Mouse (Mus musculus) R1 (cell line): Measurements from ENCODE around the gene Rptor.

ENCODE experiments used
- DNase-seq: peaks from one replicate; pipeline ENCODE4 v3.0.0-alpha.2; 2018; ENCODE audit warnings: low read depth, low spot score

Rptor gene

DNA sequence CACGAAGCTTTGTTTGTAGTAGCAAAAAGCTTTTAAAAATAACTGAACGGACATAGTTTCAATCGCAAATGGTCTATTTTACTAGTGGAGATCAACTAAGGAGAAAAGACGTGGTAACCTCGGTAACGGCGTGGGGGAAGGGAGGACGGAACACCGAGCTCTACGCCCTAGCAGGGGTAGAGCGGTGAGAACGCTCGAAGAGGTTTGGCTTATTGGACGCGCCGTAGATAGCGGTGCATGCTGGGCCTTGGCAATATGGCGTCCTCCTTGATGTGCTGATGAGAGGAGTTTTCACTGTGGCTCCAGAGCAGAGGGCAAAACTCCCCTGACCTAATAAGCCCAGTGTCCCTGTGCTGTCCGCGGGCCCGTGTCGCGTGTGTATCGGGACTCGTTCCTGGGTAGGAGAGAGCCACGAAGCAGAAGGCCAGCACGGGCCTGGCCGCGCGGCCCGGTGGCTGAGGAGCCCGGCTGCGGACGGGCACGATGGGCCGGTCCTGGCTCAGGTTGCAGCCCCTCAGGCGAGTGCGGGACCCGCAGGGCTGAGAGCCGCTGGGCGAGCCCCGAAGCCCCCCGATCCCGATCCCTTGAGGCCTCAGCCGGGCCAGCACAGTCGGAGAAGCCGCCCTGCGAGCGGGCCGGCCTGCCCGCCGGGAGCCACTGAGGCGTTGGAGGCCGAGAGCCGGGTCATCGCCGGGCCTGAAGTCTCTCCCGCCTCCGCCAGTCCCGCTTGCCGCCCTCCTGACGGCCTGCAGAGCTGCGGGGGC lies at the start of gene Rptor:
Gene Rptor, plus strand, starts transcription at position 143 of the 764 bp plus-strand sequence.
- DNase-seq: peak; percentile 98

DNA sequence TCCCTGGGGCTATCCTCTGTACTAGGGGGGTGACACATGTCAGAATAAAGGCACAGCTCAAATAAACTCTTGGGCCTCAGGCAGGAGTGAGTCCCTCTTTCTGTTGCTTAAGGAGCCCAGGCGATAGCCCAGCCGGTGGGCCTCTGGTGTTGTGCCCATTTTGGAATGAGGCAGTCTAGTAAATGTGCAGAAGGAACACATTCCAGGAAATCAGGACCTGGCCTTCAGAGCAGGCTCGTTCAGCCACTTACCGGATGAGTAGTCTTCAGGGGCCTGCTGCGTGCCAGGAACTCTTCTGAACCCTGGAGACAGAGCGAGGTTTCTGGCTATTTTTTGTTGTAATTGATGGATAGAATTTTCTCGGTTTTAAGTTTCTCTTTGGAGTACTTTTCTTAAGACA lies 48.0 kb upstream of the Rptor start:
- no peak for DNase-seq

DNA sequence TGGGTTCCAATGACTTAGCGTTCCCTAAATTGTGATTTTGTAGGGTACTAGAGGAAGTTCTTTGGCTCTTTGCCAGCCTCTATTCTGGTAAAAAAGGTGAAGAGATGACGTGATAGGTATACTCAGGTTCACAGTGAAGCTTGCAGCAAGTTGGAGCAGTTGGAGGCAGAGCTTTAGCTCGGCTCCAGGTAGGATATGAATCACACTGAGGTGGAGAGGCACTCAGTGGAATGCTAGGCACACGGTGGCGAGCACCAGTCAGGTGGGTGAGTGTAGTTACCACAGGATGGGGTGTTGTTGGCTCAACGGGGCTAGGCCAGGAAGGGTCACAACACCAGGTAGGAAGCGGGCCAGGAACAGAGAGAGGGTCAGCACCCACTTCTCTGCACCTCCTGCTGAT lies 47.5 kb upstream of the Rptor start:
- no peak for DNase-seq

DNA sequence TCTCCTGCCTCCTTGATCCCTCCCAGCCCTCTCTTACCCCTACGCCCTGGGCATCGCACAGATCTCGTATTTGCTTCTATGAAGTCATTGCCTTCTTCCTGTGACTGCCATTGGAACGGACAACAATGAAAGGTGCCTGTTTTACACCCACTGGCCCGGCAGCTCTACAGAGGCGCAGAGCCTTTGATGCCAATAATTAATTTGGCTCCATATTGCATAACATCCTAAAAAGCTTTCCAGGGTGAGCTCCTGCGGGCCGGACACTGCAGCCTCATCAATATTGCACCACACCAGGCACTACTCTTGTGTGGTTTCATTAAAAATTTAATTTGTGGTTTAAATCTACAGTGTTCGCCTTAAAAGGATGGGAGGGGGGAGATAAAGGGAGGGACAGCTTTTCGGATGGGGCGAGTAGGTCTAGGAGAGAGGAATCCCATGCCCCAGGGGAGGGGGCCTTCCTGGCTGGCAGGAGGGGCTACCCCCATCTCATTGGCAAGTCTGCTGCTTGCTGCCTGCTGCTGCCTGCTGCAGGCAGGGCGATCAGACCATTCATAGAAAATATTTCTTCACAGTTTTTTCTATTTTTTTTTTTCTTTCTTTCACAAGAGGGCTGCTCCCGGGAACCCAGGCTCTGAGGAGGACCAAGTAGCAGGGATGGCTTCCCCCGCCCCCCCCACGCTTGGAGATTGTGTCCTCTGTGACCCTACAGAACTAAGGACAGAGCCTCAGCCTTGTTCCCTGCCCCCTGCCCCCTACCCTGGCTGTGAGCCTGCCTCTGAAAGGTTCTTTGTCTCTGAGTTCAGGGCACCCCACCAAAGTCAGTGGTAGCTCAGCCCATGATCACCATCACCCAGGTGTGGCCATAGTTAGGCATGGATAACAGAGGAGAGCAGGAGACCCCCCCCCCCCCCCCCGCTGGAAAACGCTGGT lies 44.5 kb upstream of the Rptor start:
- no peak for DNase-seq

DNA sequence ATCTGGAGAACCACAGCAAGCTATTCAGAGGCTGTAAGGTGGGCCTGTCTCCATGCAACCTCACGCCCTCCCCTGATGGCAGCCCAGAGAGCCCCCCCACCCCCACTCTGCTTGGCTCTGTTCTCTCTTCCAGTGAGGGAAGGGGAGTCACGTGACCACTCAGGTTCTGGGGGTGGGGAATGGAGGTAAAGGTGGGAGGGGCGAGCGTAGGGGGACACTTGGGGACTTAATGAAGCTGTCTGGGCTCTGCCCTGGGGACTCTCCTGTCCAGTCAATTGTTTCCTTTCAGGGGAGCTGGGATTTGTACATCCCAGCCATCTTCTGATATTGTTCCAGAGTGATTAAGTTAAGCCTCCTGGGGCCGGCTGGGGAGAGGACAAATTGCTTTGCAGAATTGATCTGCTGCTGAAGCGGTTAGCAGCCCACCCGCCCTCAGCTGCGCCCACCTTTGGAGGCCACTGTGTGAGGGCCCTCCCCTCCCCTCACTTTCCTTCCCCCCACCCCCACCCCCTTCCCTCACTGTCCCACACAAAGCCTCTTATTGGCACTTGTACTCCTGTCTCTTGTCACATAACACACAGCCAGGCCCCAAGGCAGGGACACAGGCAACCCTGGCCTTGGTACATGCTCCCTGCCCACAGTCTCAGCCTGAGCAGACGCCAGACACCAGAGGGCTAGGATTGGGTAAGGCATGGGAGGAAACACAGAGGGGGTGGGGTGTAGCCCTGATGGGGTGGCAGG lies 43.7 kb upstream of the Rptor start:
- peak; percentile 59 for DNase-seq

DNA sequence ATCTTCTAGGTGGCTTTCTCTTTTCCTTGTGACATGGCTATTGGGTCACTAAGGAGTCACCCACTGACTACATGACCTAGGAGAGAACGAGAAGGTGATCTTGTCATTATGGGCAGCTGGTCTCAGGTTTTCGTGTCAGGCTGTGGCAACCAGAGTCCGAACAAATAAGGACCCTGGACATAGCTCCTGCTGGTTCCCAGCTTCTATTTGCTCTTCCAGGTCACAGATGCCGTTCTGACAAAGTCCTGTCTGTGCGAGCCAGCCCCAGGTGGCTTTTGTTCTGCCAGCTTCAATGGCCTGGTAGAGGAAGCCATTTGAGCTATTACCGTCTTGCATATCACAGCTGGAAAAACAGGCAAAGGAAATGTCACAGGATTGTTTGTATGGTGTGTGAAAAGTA lies 40.4 kb upstream of the Rptor start:
- DNase-seq: no peak

DNA sequence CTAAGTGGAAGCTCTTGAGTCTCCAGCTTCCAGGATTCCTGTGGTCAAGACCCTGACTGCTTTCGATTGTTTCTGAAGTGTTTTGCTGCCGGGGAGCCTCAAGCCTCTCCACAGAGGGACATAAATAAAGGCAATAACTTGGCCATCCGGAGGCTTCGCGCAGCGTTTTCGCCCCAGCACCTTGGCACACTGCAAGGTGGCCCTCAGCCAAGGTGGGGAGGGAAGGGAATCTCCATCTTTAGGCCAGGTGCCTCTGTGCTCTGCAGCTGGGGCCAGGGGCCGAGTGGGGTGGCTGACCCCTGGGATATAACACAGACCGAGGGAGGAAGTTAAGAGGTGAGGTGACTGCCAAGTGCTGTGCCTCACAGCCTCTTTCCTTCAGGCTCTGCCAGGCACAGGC lies 39.5 kb upstream of the Rptor start:
- no peak for DNase-seq

GRCm38 (mm10) chr11:119564383-119564782 lies 38.3 kb upstream of the Rptor start:
- DNase-seq: no peak

- no peak for DNase-seq
These were observed 37.7 kb upstream of the Rptor start for GRCm38 (mm10) chr11:119565021-119565420.

- DNase-seq: peak; percentile 51
These were observed 37.0 kb upstream of the Rptor start for GRCm38 (mm10) chr11:119565684-119566083.

DNA sequence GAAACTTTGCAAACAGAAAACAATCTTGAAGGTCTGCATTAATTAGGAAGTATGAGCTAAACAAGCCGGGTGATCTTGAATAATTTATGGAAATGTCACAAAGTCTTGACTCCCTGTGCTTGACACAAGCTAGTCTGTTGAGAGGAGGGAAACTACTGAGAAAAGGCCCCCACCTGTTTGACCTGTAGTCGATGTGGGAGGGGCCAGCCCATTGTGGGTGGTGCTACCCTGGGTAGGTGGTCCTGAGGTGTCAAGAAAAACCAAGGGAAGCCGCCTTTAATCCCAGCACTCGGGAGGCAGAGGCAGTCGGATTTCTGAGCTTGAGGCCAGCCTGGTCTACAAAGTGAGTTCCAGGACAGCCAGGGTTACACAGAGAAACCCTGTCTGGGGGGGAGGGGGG lies 36.5 kb upstream of the Rptor start:
- peak; percentile 76 for DNase-seq

GRCm38 (mm10) chr11:119572316-119573010 lies 30.2 kb upstream of the Rptor start:
- DNase-seq: peak; percentile 87

DNA sequence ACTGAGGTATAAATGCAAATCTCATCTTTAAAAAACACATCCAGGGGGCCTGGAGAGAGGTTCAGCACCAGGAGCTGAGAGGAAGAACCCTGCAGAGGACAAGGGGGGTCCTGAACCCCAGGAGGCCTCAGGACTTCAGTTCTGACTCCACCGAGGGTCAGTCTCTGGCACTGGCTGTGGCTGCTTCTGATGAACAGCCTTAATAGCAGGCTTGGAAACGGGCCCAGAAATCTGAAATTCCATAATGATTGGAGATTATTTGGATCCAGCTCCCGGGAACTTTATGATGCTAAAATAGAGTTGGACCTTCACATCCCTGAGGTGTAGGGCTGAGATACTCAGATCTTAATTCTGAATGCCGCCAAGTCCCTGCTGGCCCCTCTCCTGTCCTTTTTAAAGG lies 25.9 kb upstream of the Rptor start:
- DNase-seq: no peak

- DNase-seq: no peak
These were observed 25.0 kb upstream of the Rptor start for GRCm38 (mm10) chr11:119577721-119578120.

- no peak for DNase-seq
These were observed 16.2 kb upstream of the Rptor start for GRCm38 (mm10) chr11:119586511-119586910.

DNA sequence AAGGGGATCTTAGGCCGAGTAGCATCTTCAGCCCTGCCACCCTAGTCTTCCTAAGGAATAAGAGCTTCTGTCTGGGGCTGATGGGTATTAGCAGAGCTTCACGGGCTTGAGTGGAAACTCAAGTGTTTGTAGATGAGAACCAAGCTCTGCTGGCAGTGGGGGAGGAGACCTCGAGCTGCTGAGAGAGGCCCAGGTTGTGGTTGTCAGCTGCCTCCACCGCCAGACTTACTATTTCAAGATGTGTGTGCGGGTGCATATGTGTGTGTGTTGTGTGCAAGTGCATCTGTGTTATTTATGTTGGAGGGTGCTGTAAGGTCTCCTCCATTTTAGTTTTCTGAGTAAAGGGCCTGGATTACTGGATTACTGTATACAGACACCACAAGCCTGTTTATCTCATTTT lies 15.6 kb upstream of the Rptor start:
- DNase-seq: no peak

DNA sequence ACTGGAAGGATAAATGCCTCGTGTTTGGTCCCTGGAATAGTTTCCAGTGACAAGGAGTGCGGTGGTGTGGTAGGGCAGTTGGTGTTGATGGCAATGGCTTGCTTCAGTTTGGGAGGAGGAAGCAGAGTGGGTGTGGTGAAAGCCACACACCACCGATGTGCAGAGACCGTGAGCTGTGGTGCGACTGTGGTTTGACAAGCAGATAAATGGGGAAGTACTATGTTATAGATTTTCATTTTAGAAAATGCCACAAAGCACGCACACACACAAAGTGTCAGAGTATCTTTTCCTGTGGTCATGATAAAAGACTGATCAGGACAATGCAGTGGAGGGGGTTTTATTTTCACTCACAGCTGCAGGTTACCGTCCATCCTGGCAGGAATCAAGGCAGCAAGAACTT lies 13.5 kb upstream of the Rptor start:
- no peak for DNase-seq

GRCm38 (mm10) chr11:119593966-119594365 lies 8.7 kb upstream of the Rptor start:
- peak; percentile 82 for DNase-seq

GRCm38 (mm10) chr11:119598856-119599255 lies 3.8 kb upstream of the Rptor start:
- DNase-seq: no peak

GRCm38 (mm10) chr11:119600286-119600685 lies 2.4 kb upstream of the Rptor start:
- peak; percentile 67 for DNase-seq

DNA sequence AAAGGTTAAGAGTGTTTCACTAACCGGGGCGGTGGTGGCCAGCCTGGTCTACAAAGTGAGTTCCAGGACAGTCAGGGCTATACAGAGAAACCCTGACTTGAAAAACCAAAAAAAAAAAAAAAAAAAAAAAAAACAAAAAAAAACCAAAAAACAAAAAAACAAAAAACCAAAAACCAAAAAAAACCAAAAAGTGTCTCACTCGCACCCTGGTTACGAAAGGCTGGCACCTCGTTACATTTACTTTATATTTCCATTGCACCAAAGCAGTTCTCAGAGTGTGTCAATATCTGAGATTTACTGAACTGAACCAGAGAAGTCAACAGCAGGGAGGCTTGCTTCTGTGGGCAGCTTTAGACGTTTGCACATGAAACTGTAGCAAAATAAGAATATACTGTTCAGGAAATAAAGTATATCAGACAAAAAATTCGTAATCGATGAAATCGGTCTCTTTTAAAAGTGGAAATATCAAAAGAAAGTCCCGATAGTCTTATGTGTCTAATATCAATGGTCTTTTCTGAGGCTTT lies 466 bp upstream of the Rptor start:
- DNase-seq: no peak
